Mouse (Mus musculus): Measurements from ENCODE around the gene Asb2. TPM values are rescaled to one million over a fixed set of nuclear protein-coding genes. Genes with fewer than 3 reads are reported as not detected.
A peak's percentile ranks its signal among the peaks of the same experiment; 100 is the strongest.

Gene Asb2
- polyA plus RNA-seq, 1 experiment from 2014 or later = 4.5 TPM

- WGBS = 79% methylated on average over 4 of the region's 4 CpGs
- no peak overlapping the region for H3K9ac ChIP-seq
- no peak overlapping the region for H3K4me2 ChIP-seq
- no peak for DNase-seq
- no peaks in the 10 kb centered on the region for H3K9me3 ChIP-seq (ENCODE audit: low read depth, low read length)
- no peaks in the 10 kb centered on the region for H3K4me1 ChIP-seq (ENCODE audit: insufficient read depth)
- ATAC-seq (ENCODE audit: insufficient read depth) = no peak
- no peaks in the 10 kb centered on the region for H3K27me3 ChIP-seq (ENCODE audit: insufficient read depth, low read length)
- H3K36me3 ChIP-seq (ENCODE audit: insufficient read depth) = no peaks in the 10 kb centered on the region
- H3K4me3 ChIP-seq (ENCODE audit: low read depth, low read length) = no peak overlapping the region
- no peak for TF ChIP-seq CTCF (IDR thresholded peaks at IDR 0.05; ENCODE audit: low read depth)
- H3K27ac ChIP-seq (ENCODE audit: low read depth) = no peak overlapping the region
Observed at GRCm38 (mm10) chr12:103370861-103371260, 15.1 kb upstream of the Asb2 start.

- ATAC-seq (ENCODE audit: insufficient read depth) = no peak
- WGBS = 36% methylated on average over 2 of the region's 2 CpGs
- no peak for TF ChIP-seq CTCF (IDR thresholded peaks at IDR 0.05; ENCODE audit: low read depth)
- no peaks in the 10 kb centered on the region for H3K9me3 ChIP-seq (ENCODE audit: low read depth, low read length)
- H3K9ac ChIP-seq = no peak overlapping the region
- H3K27me3 ChIP-seq (ENCODE audit: insufficient read depth, low read length) = no peaks in the 10 kb centered on the region
- H3K4me1 ChIP-seq (ENCODE audit: insufficient read depth) = no peaks in the 10 kb centered on the region
- no peaks in the 10 kb centered on the region for H3K36me3 ChIP-seq (ENCODE audit: insufficient read depth)
- H3K27ac ChIP-seq (ENCODE audit: low read depth) = no peak overlapping the region
- no peak overlapping the region for H3K4me3 ChIP-seq (ENCODE audit: low read depth, low read length)
- no peak for DNase-seq
- H3K4me2 ChIP-seq = no peak overlapping the region
Observed at GRCm38 (mm10) chr12:103368777-103369176, 13.0 kb upstream of the Asb2 start.

- no peak for ATAC-seq (ENCODE audit: insufficient read depth)
- 0 out of 2 replicates have a peak overlapping the region, but pooled peaks have one; percentile 15 for H3K4me2 ChIP-seq
Observed at GRCm38 (mm10) chr12:103368326-103368669, 12.5 kb upstream of the Asb2 start.

GRCm38 (mm10) chr12:103367620-103368325 is 12.0 kb upstream of the Asb2 start:
- H3K27me3 ChIP-seq (ENCODE audit: insufficient read depth, low read length) = no peaks in the 10 kb centered on the region
- ATAC-seq (ENCODE audit: insufficient read depth) (peak; percentile 75), DNase-seq (peak; percentile 87)
- TF ChIP-seq CTCF (IDR thresholded peaks at IDR 0.05; ENCODE audit: low read depth) = peak; percentile 81
- H3K4me2 ChIP-seq = 0 out of 2 replicates have a peak overlapping the region, but pooled peaks have one; percentile 15
- no peak overlapping the region for H3K4me3 ChIP-seq (ENCODE audit: low read depth, low read length)
- no peak overlapping the region for H3K27ac ChIP-seq (ENCODE audit: low read depth)
- H3K36me3 ChIP-seq (ENCODE audit: insufficient read depth) = no peaks in the 10 kb centered on the region
- no peak overlapping the region for H3K9ac ChIP-seq
- WGBS = 20% methylated on average over 18 of the region's 18 CpGs
- H3K4me1 ChIP-seq (ENCODE audit: insufficient read depth) = no peaks in the 10 kb centered on the region
- no peaks in the 10 kb centered on the region for H3K9me3 ChIP-seq (ENCODE audit: low read depth, low read length)

More at GRCm38 (mm10) chr12:103368326-103368669, 12.5 kb upstream of the Asb2 start:
- no peaks in the 10 kb centered on the region for H3K36me3 ChIP-seq (ENCODE audit: insufficient read depth)
- no peak for TF ChIP-seq CTCF (IDR thresholded peaks at IDR 0.05; ENCODE audit: low read depth)
- 79% methylated on average over 7 of the region's 7 CpGs for WGBS
- no peaks in the 10 kb centered on the region for H3K4me1 ChIP-seq (ENCODE audit: insufficient read depth)
- no peaks in the 10 kb centered on the region for H3K27me3 ChIP-seq (ENCODE audit: insufficient read depth, low read length)
- no peak overlapping the region for H3K27ac ChIP-seq (ENCODE audit: low read depth)
- H3K9ac ChIP-seq = no peak overlapping the region
- no peak overlapping the region for H3K4me3 ChIP-seq (ENCODE audit: low read depth, low read length)
- DNase-seq = no peak
- no peaks in the 10 kb centered on the region for H3K9me3 ChIP-seq (ENCODE audit: low read depth, low read length)

GRCm38 (mm10) chr12:103367171-103367570 is 11.4 kb upstream of the Asb2 start:
- no peak for ATAC-seq (ENCODE audit: insufficient read depth)

GRCm38 (mm10) chr12:103362336-103362735 is 6.5 kb upstream of the Asb2 start:
- Histone ChIP-seq H3K9ac (no peak overlapping the region), H3K9me3 (ENCODE audit: low read depth, low read length) (no peaks in the 10 kb centered on the region), H3K36me3 (ENCODE audit: insufficient read depth) (no peaks in the 10 kb centered on the region), H3K4me3 (ENCODE audit: low read depth, low read length) (no peak overlapping the region), H3K27ac (ENCODE audit: low read depth) (no peak overlapping the region), H3K27me3 (ENCODE audit: insufficient read depth, low read length) (no peaks in the 10 kb centered on the region), H3K4me2 (no peak overlapping the region), H3K4me1 (ENCODE audit: insufficient read depth) (no peaks in the 10 kb centered on the region)
- ATAC-seq (ENCODE audit: insufficient read depth) (no peak), DNase-seq (no peak)
- 66% methylated on average over 3 of the region's 3 CpGs for whole genome bisulfite sequencing
- no peak for TF ChIP-seq CTCF (IDR thresholded peaks at IDR 0.05; ENCODE audit: low read depth)

More at GRCm38 (mm10) chr12:103367171-103367570, 11.4 kb upstream of the Asb2 start:
- no peaks in the 10 kb centered on the region for H3K9me3 ChIP-seq (ENCODE audit: low read depth, low read length)
- no peaks in the 10 kb centered on the region for H3K4me1 ChIP-seq (ENCODE audit: insufficient read depth)
- no peaks in the 10 kb centered on the region for H3K36me3 ChIP-seq (ENCODE audit: insufficient read depth)
- H3K4me3 ChIP-seq (ENCODE audit: low read depth, low read length) = no peak overlapping the region
- no peak overlapping the region for H3K4me2 ChIP-seq
- H3K27ac ChIP-seq (ENCODE audit: low read depth) = no peak overlapping the region
- no peak for TF ChIP-seq CTCF (IDR thresholded peaks at IDR 0.05; ENCODE audit: low read depth)
- WGBS = 75% methylated on average over 2 of the region's 2 CpGs
- DNase-seq = no peak
- H3K9ac ChIP-seq = no peak overlapping the region
- no peaks in the 10 kb centered on the region for H3K27me3 ChIP-seq (ENCODE audit: insufficient read depth, low read length)

GRCm38 (mm10) chr12:103361539-103362307 is 5.9 kb upstream of the Asb2 start:
- no peak overlapping the region for H3K9ac ChIP-seq
- TF ChIP-seq CTCF (IDR thresholded peaks at IDR 0.05; ENCODE audit: low read depth) = no peak
- WGBS = 77% methylated on average over 17 of the region's 17 CpGs
- H3K36me3 ChIP-seq (ENCODE audit: insufficient read depth) = no peaks in the 10 kb centered on the region
- no peaks in the 10 kb centered on the region for H3K9me3 ChIP-seq (ENCODE audit: low read depth, low read length)
- no peak overlapping the region for H3K4me3 ChIP-seq (ENCODE audit: low read depth, low read length)
- H3K27ac ChIP-seq (ENCODE audit: low read depth) = no peak overlapping the region
- H3K27me3 ChIP-seq (ENCODE audit: insufficient read depth, low read length) = no peaks in the 10 kb centered on the region
- ATAC-seq (ENCODE audit: insufficient read depth) (no peak), DNase-seq (no peak)
- H3K4me1 ChIP-seq (ENCODE audit: insufficient read depth) = no peaks in the 10 kb centered on the region
- H3K4me2 ChIP-seq = no peak overlapping the region
